Mouse (Mus musculus) limb, embryonic 14.5 days (tissue): Measurements from ENCODE around the gene Rgs9. TPM values are rescaled to one million over a fixed set of nuclear protein-coding genes. Genes with fewer than 3 reads are reported as not detected.

ENCODE experiments used
- ATAC-seq: fragments of 200-750 bp; cut with Nextera tagmentation; 2 replicates; pipeline ENCODE4 v1.8.0; 2017; ENCODE audit warnings: low read depth, moderate number of reproducible peaks, moderate TSS enrichment; ENCODE audit not compliant: low FRiP score
- DNase-seq: peaks from one replicate; pipeline ENCODE4 v3.0.0-alpha.2; 2015; ENCODE audit warnings: low spot score
- H3K27ac ChIP-seq: fragments of 300-500 bp; sonication (generic); replicated peaks from 2 replicates; pipeline ENCODE4 v1.5.1; 2014; ENCODE audit warnings: low read depth, mild to moderate bottlenecking, low read length, moderate library complexity, mixed read lengths
- H3K27me3 ChIP-seq: fragments of 300-500 bp; sonication (generic); 2 replicates; pipeline ENCODE4 v1.6.1; 2014; ENCODE audit warnings: low read length, mixed read lengths; ENCODE audit not compliant: control insufficient read depth, insufficient read depth
- H3K36me3 ChIP-seq: fragments of 300-500 bp; sonication (generic); 2 replicates; pipeline ENCODE4 v1.6.1; 2014; ENCODE audit warnings: mild to moderate bottlenecking, low read length, moderate library complexity, mixed read lengths; ENCODE audit not compliant: control insufficient read depth, insufficient read depth
- H3K4me1 ChIP-seq: fragments of 300-500 bp; sonication (generic); 2 replicates; pipeline ENCODE4 v1.6.1; 2014; ENCODE audit warnings: antibody characterized with exemption, low read length, mixed read lengths; ENCODE audit not compliant: control insufficient read depth, insufficient read depth
- H3K4me2 ChIP-seq: fragments of 300-500 bp; sonication (generic); replicated peaks from 2 replicates; pipeline ENCODE4 v1.6.1; 2014; ENCODE audit warnings: low read depth, mild to moderate bottlenecking, low read length, moderate library complexity; ENCODE audit not compliant: severe bottlenecking
- H3K4me3 ChIP-seq: fragments of 300-500 bp; sonication (generic); replicated peaks from 2 replicates; pipeline ENCODE4 v1.5.1; 2014; ENCODE audit warnings: low read length
- H3K9ac ChIP-seq: fragments of 300-500 bp; sonication (generic); 2 replicates; pipeline ENCODE4 v1.6.1; 2014; ENCODE audit warnings: mild to moderate bottlenecking, low read depth, low read length, moderate library complexity; ENCODE audit not compliant: severe bottlenecking
- H3K9me3 ChIP-seq: fragments of 300-500 bp; sonication (generic); 2 replicates; pipeline ENCODE4 v1.6.1; 2016; ENCODE audit warnings: low read length; ENCODE audit not compliant: control insufficient read depth
- POLR2A ChIP-seq: fragments of 200-500 bp; IDR thresholded peaks from 2 replicates; pipeline ENCODE4 v1.8.0; 2012; ENCODE audit warnings: inconsistent platforms, mild to moderate bottlenecking, moderate library complexity, borderline replicate concordance; ENCODE audit not compliant: insufficient read depth, insufficient read length; ENCODE audit errors: extremely low read depth
- WGBS: fragments of 180-500 bp; shearing (Covaris S2); extraction: QIAGEN DNeasy Blood & Tissue Kit; methylation state at CpG from one replicate; pipeline ENCODE4 v1.1.7; 2014; 5-methylcytosine and 5-hydroxymethylcytosine counted together
- polyA plus RNA-seq, 2 experiments: library from polyadenylated mRNA; depleted of rRNA in 1 of 2; stranded (reverse) in 1 of 2; unstranded in 1 of 2; fragments of >200 nt; fragmentation: Nextera tagmentation in 1 of 2; extraction: Ambion mirVana in 1 of 2; gene quantifications; 2 replicates each; pipeline versions ENCODE4 v1.2.1 to v1.2.3; 2012 to 2014

Gene Rgs9
- polyA plus RNA-seq, 2 experiments: 2.1 to 6.1 TPM

DNA sequence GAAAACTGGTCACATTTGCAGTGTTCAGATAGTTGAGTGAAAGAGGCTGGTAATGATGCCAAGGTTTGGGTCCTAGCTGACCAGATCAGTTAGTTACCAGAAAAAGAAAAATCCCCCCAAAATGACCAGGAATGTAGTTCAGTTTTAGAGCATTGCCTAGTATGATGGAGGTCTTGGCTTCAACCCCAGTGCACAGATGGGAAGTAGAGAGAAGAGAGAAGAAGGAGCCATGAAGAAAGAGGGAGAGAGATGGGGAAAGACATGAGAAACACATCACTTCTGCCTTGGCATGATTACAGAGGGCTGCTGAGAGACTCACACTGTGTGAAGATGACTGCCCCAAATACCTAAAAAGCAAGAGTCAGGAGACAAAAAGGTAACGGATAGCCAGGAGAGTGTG lies 13.1 kb downstream of the Rgs9 start:
- Histone ChIP-seq H3K4me3 (no peak overlapping the region), H3K9me3 (no peaks in the 10 kb centered on the region), H3K9ac (no peak overlapping the region), H3K4me1 (no peaks in the 10 kb centered on the region), H3K36me3 (no peaks in the 10 kb centered on the region), H3K4me2 (no peak overlapping the region), H3K27me3 (no peaks in the 10 kb centered on the region), H3K27ac (no peak overlapping the region)
- TF ChIP-seq POLR2A: no peak
- WGBS: 90% methylated on average over 1 of the region's 1 CpGs
- no peak for DNase-seq
- ATAC-seq: no peak

DNA sequence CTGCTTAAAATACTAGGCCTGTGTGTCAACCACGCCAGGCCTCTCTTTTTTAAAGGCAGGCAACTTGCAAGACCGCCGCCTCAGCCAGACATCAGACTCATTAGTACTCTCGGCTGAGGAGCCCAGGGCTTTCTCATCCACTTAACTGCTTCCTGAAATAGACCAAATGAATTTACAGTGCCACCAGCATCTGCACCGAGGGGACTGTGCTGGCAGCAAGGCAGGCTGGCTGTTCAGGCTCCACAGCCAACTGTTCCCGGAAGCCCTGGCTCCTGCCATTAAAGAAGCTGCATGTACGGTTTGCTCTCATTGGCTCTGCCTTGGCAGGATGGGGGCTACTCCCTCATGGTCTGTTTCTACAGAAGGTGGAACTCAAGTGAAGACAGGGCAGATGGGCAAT lies 19.7 kb downstream of the Rgs9 start:
- H3K4me1 ChIP-seq: no peaks in the 10 kb centered on the region
- no peaks in the 10 kb centered on the region for H3K9me3 ChIP-seq
- no peak for ATAC-seq
- H3K9ac ChIP-seq: no peak overlapping the region
- H3K4me2 ChIP-seq: no peak overlapping the region
- no peak for DNase-seq
- no peak for TF ChIP-seq POLR2A
- no peak overlapping the region for H3K27ac ChIP-seq
- 29% methylated on average over 7 of the region's 7 CpGs for WGBS
- H3K36me3 ChIP-seq: no peaks in the 10 kb centered on the region
- no peak overlapping the region for H3K4me3 ChIP-seq
- H3K27me3 ChIP-seq: no peaks in the 10 kb centered on the region

DNA sequence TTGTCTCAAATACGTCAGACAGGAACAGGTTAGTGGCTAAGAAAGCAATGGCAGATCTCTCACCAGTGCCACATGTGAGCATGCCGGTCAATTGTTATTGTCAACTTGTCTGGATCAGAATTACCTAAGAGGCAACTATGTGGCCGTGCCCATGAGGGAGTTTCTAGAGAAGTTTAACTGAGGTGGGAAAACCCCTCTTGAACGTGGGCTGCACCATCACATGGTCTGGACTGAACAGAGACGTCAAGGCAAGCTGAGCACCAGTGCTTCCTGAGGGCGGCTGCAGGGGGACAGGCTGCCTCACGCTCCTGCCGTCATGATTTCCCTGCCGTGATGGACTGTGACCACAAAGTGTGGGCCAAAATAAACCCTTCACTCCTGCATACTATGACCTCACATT lies 26.5 kb downstream of the Rgs9 start:
- Histone ChIP-seq H3K9me3 (no peaks in the 10 kb centered on the region), H3K4me2 (no peak overlapping the region), H3K4me1 (peaks cover 18% of the 10 kb centered on the region), H3K36me3 (no peaks in the 10 kb centered on the region), H3K27me3 (no peaks in the 10 kb centered on the region), H3K27ac (no peak overlapping the region), H3K4me3 (no peak overlapping the region), H3K9ac (no peak overlapping the region)
- ATAC-seq (no peak), DNase-seq (no peak)
- no peak for TF ChIP-seq POLR2A
- WGBS: 82% methylated on average over 9 of the region's 9 CpGs

DNA sequence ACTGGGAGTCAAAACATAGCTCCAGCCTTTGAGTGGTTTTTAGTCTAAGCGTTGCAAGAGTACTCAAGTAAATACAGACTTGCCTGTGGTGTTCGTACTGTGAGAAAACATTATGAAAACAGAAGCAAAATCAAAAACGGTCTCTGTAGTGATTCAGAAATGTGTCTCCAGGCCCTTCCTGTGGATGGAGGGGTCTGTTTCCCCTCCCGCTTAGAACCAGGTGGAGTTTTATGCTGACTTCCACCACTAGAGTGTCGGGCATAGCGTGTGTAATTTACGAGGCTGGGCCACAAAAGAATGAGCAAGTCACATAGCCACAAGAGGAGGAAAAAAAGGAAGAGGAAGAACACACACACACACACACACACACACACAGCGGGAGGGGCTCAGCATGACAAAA lies 27.6 kb downstream of the Rgs9 start:
- peak overlapping the region; percentile 13; the same call in 1 of the 2 replicates for H3K4me2 ChIP-seq

DNA sequence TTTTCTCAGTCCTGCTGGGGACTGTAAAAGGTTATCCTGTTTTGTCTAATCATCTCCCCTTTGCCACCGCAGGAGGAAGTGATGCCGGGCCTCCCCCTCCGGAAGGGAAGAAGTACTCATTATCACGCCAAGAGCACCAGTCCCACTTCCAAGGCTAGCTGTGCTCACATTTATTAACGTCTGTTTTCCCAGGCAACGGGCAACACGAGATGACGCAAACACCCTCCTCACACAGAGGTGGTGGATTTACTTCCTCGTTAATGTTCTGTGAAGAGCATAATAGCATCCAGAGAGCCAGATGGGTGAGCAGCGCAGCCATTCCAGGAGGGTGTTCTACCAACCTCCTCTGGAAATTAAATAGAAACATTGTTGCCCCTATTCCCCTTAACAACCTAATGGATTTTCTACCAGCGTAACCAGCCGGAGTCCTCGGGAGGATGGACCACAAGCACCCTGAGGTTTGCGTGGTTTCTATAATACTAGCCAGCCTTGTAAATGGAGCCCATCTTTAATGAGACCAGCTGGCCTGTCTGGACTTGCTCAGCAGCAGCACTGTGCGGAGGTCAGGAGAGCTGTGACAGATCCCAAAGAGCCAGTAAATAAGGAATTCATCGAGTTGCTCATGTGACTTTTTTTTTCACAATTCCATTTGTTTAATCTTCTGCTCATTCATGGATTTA lies 28.1 kb downstream of the Rgs9 start:
- no peak overlapping the region for H3K9ac ChIP-seq
- WGBS: 8% methylated on average over 16 of the region's 16 CpGs
- DNase-seq: peak; percentile 58
- peaks cover 18% of the 10 kb centered on the region for H3K4me1 ChIP-seq
- H3K4me2 ChIP-seq: peak overlapping the region; percentile 13; the same call in 1 of the 2 replicates
- 0 out of 2 replicates have a peak overlapping the region, but pooled peaks have one; percentile 55 for H3K27ac ChIP-seq
- no peaks in the 10 kb centered on the region for H3K36me3 ChIP-seq
- no peaks in the 10 kb centered on the region for H3K27me3 ChIP-seq
- peak; percentile 88 for ATAC-seq
- H3K4me3 ChIP-seq: no peak overlapping the region
- no peaks in the 10 kb centered on the region for H3K9me3 ChIP-seq
- no peak for TF ChIP-seq POLR2A

More for the DNA sequence above, 27.6 kb downstream of the Rgs9 start:
- Histone ChIP-seq H3K27me3 (no peaks in the 10 kb centered on the region), H3K4me3 (no peak overlapping the region), H3K27ac (no peak overlapping the region), H3K9ac (no peak overlapping the region), H3K9me3 (no peaks in the 10 kb centered on the region), H3K36me3 (no peaks in the 10 kb centered on the region), H3K4me1 (peaks cover 18% of the 10 kb centered on the region)
- DNase-seq: no peak
- no peak for TF ChIP-seq POLR2A
- ATAC-seq: peak; percentile 69
- 17% methylated on average over 8 of the region's 8 CpGs for WGBS

DNA sequence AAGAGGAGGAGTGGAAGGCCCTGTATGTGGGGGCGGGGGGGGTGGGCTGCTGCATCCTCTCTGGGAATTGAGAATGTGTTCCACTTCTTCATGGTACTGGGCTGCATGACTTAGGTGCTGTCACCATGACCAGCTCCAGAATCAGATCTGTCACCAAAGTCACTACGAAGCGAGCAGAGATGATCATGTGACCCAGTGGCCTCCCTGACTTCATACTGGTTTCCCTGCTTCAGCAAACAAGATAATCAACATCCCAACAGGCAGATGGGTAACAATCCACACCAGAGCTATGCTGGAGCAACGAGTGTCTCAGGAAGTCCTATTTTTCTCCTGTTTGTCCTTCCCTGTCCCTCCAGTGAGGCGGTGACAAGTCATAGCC lies 28.7 kb downstream of the Rgs9 start:
- H3K4me1 ChIP-seq: peaks cover 18% of the 10 kb centered on the region
- no peak overlapping the region for H3K9ac ChIP-seq
- no peaks in the 10 kb centered on the region for H3K27me3 ChIP-seq
- no peaks in the 10 kb centered on the region for H3K9me3 ChIP-seq
- 57% methylated on average over 5 of the region's 5 CpGs for WGBS
- H3K4me3 ChIP-seq: no peak overlapping the region
- peak overlapping the region; percentile 55; the same call in 1 of the 2 replicates for H3K27ac ChIP-seq
- DNase-seq (no peak), ATAC-seq (no peak)
- H3K36me3 ChIP-seq: no peaks in the 10 kb centered on the region
- no peak for TF ChIP-seq POLR2A
- H3K4me2 ChIP-seq: peak overlapping the region; percentile 13; the same call in 1 of the 2 replicates
